Mouse (Mus musculus): ENCODE measurements around the gene Rnase12.
"Not testable (repeated sequence)": the region's sequence is repeated elsewhere in the genome, so short reads cannot be mapped to it uniquely, and the experiment has no call there.

The Rnase12 gene

DNA sequence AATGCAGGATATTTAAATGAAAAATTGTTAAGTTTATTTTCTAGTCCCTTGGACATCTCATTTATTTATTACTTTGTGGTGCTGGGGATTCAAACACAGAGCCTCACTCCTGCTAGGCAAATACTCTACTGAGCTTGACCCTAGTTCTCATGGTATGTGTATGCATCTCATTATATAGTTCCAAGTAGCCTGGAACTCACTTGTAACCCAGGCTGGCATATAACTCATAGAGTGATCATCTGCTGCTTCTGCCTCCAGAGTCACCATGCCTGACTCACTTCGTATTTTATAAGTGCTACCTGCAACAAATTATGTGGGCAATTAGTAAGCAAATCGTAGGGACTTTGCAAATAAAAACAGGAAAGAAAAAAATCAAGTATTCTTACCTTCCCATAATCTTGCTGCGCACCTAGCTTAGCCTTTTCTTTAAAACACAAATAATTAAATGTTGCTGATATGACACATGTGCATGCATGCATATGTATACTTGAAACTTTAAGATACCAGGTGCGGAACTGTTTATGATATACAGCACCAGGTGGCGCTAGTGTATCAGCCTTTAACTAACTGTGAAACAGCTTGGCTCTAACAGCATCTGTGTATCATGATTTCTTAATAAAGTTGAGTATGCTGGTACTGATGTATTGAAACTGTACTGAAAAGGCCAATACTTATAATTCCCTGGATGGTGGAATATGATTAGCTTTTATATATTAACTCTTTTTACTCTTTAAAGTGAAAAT lies 30.9 kb downstream of the Rnase12 start:
- in situ Hi-C loops (cut with MboI; ENCODE audit: low sequenced_read_pairs): loop anchor here (10.0 kb wide), 1 partner anchor 78 kb away; no protein-coding TSS in a partner anchor

DNA sequence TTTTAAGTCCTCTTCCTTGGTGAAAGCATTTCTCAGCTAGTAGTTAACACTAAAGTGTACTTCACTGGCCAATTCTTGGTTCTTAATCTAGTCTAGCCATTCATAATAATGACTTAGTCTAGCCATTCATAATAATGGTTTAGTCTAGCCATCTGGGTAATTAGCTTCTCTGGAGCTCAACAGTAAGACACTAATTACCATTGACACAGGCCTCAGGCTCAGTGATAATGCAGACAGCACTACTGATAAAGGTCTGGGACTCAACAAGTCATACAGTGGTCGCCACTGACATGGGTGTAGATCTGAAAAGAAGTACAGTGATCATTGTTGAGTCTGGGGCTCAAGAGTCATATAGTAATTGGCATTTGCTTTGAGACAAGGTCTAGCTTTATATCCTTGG lies 32.6 kb downstream of the Rnase12 start:
- in situ Hi-C loops (cut with MboI; ENCODE audit: low sequenced_read_pairs): loop anchor here (10.0 kb wide), 1 partner anchor 80 kb away; no protein-coding TSS in a partner anchor

DNA sequence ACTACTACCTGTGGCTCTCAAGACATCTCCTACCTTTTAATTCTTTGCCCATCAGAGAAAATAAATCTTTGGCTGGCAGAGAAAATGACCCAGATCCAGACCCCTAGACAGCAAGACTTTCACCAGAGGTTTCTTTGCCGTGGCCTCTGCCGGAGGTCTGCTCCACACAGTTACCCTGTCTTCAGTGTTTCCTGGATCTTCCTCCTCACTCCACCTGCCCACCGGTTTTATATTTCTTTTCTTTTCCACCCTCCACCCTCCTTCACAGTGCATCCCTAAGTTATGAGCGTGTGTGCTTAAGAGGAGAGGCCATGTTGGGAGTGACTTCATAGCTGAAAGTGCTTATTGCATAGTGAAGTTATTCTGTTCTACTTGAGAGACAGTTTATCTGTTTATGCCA lies 34.0 kb downstream of the Rnase12 start:
- in situ Hi-C loops (cut with MboI; ENCODE audit: low sequenced_read_pairs): loop anchor here (10.0 kb wide), 1 partner anchor 81 kb away; no protein-coding TSS in a partner anchor

DNA sequence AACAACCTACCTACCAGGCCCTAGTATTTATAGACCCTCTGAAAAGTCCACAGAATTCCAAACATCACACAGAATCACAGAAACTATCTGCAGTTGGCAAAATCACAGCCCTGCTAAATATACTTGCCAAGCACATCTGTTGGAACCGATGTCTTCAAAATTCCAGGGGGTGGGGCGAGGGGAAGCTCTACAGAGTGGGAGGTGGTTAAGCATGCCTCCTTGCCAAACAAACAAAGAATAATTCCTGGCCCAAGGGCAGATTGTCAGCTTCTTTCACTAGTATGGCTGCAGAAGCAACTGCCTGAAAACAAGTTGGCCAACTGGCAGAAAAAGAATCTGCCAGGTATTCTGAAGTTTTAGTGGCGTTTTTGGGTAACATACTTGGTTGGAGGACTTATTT lies 40.2 kb downstream of the Rnase12 start:
- in situ Hi-C loops (cut with MboI; ENCODE audit: low sequenced_read_pairs): no loop called here

DNA sequence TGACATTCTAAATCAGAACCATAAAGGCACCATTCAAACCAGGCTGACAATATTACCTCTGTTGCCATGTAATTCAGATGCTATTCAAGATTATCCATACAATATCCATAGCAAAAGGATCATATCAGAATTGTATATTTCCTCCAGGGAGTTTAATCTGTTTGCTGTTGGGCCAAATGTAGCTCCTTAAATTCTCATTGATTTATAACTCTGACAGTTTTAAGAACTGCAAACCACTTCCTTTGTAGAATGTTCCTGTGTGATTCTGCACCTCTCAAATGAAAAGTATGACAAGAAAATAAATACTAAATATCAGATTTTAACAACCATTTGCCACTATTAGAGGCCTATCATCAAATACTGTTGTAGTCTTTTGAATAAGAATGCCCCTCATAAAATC lies 41.7 kb downstream of the Rnase12 start:
- in situ Hi-C loops (cut with MboI; ENCODE audit: low sequenced_read_pairs): no loop called here

DNA sequence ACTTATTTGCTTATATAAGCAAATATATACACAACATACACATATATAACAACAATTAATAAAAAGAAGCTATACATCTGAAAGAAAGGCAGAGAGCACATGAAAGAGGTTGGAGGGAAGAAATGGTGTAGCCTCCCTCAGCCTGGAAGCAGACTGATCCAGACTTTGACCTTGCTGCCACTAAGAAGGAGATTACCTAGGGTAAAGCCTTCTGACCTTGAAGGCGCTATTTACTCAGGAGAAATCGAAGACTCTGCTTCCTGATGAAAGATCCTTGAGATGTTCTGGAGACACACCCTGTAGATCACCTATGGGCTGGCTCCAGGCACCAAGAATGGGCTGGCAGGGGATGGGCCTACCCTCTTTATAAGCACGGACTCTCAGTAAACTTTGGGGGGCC lies 42.7 kb downstream of the Rnase12 start:
- in situ Hi-C loops (cut with MboI; ENCODE audit: low sequenced_read_pairs): not testable (repeated sequence)

DNA sequence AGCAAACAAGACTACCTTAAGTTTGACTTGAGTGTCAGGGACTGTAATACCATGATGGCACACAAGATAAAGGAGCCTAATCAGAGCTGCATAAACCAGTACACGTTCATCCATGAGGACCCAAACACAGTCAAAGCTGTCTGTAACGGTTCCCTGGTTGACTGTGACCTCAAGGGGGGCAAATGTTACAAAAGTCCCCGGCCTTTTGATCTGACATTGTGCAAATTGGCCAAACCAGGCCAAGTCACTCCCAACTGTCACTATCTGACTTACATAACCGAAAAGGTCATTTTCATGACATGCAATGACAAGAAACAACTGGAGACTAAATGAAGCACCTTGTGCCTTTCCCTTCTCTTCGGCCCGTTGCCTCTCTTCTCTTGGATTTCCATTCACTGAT lies 47.9 kb downstream of the Rnase12 start:
- in situ Hi-C loops (cut with MboI; ENCODE audit: low sequenced_read_pairs): no loop called here

DNA sequence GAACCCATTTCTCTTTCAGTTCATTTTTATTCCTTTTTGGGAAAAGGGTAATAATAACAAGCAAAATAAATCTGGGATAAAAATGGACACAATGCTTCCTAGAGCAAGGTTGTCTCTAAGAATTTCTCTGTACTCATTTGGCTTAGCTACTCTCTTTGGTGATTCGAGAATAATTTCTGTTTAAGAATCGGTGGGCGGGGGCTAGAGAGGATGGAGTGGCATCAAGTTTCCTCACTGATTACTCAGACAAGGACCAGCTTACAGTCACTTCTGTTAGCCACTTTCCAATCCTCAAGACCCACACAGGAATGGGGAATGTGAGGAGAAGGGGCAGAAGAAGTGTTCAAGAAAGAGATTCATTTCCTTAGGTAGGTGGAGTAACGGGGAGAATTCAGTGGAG lies 48.7 kb downstream of the Rnase12 start:
- in situ Hi-C loops (cut with MboI; ENCODE audit: low sequenced_read_pairs): no loop called here

DNA sequence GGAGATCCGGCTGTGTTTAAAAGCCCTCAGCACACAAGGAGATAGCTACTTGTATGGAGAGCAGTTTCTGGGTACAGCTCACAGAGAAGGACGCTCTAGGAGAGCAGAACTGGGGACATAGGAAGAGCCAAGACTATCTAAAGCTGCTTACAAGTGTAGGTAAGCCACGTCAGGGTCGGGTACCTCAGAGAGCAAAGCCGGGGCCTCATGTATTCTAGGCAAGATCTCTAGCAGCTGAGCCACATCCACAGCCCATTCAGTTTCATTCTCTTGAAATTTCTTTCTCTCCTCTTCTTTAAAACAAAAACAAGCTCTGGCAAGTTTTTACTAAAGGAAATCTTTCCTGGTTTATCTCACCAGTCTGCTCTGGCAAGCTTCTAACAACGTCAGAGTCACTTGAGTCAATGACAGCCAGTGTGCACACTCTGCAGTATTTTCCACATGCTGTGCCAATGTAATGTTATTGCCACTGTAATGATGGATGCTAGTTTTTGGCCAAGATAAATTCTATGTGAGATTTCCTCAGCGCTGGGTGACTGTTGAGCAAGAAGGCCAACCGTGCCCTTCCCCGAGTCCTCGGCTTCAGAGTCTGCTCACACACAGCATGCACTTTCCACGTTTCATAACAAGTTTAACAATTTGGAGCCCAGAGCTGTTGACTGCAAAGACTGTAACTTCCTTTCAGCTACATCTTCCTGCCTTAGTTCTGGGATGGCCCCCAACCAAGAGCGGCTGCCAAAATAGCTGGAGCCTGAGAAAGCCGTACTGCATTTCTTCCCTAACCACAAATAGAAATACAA lies 49.3 kb downstream of the Rnase12 start:
- in situ Hi-C loops (cut with MboI; ENCODE audit: low sequenced_read_pairs): no loop called here

DNA sequence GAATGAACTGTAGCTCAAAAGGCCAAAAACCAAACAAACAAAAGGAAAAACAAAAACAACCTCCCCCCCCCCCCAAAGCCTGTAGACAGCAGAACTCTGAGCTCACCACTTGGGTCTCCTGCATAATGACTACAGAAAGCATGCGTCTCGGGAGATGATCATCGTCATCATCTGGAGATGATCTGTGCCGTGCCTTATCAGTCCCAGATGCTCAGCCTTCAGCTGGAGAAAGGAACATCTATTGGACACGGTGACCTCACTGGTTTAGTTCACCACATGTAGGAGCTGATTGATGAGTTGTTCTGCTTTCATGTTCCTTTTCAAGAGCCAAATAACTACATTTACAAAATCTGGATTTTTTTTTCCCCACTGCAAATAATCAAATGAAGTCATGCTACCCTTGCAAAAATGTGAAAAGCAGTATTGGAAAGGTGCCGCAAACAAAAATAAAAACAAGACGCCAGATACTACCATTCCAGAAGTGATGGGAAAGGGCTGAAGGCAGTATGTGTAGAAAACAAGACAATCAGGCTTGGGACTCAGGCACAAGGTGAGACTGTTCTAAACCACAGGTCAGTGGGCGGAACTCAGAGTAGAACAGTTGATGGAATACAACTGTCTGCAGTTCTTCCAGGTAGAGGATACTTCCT lies 50.2 kb downstream of the Rnase12 start, which contains the start of gene Rnase10:
Gene Rnase10 (plus strand): TSS at position 600 of the 650 bp plus-strand sequence.
- in situ Hi-C loops (cut with MboI; ENCODE audit: low sequenced_read_pairs): no loop called here

Data from CH12F3 (cell line).